ENCODE assay signal across 30 mouse cellular contexts in genomic region chr12:98213791-98214190, GRCm38 (mm10). TPM values are rescaled to one million over a fixed set of nuclear protein-coding genes. Genes with fewer than 3 reads are reported as not detected.
"Had no signal": no experiment of that assay in that cellular context is flagged by ENCODE, and none has a peak within 500 bp of the region (broad histone marks: within the 10 kb centered on the region; RNA-seq: fewer than 3 reads in every experiment).

No protein-coding gene starts in this region.

- H3K9me3 ChIP-seq: heart, embryonic 13.5 days; heart, embryonic 15.5 days; hindbrain, embryonic 10.5 days; hindbrain, embryonic 12.5 days; kidney, embryonic 15.5 days; limb, embryonic 13.5 days; limb, embryonic 15.5 days; liver, embryonic 12.5 days had no signal

- H3K9ac ChIP-seq: heart, embryonic 13.5 days; heart, embryonic 15.5 days; hindbrain, embryonic 12.5 days; hindbrain, embryonic 14.5 days; kidney, embryonic 15.5 days; limb, embryonic 13.5 days; limb, embryonic 15.5 days; liver, embryonic 12.5 days had no signal

- H3K27me3 ChIP-seq: heart, embryonic 13.5 days; heart, embryonic 15.5 days; hindbrain, embryonic 12.5 days; kidney, embryonic 15.5 days; limb, embryonic 13.5 days; limb, embryonic 15.5 days; liver, embryonic 12.5 days had no signal

- DNase-seq: gastrocnemius, adult 2 months; gastrocnemius, postnatal 10 days; gastrocnemius, postnatal 25 days; heart, adult 18-20 months; heart, postnatal 14 days; heart, postnatal 36 days; kidney, adult 11 months; kidney, adult 2 months; kidney, adult 9 months; kidney, postnatal 14 days; kidney, postnatal 36 days; layer of hippocampus, adult 9-11 months; layer of hippocampus, postnatal 36 days; left cerebral cortex, postnatal 4 days had no signal

- H3K4me3 ChIP-seq: gastrocnemius, adult 2 months; heart, embryonic 13.5 days; heart, embryonic 15.5 days; hindbrain, embryonic 10.5 days; hindbrain, embryonic 12.5 days; kidney, embryonic 15.5 days; limb, embryonic 13.5 days; limb, embryonic 15.5 days; liver, embryonic 12.5 days had no signal

- ATAC-seq: hindbrain, embryonic 16.5 days; intestine, embryonic 16.5 days; liver, embryonic 12.5 days had no signal

- H3K4me2 ChIP-seq: heart, embryonic 11.5 days; heart, embryonic 13.5 days; heart, embryonic 15.5 days; hindbrain, embryonic 12.5 days; hindbrain, embryonic 14.5 days; kidney, embryonic 15.5 days; limb, embryonic 13.5 days; limb, embryonic 15.5 days; liver, embryonic 12.5 days had no signal

- H3K27ac ChIP-seq: gastrocnemius, adult 2 months; heart, embryonic 13.5 days; heart, embryonic 15.5 days; hindbrain, embryonic 10.5 days; hindbrain, embryonic 12.5 days; hindbrain, embryonic 14.5 days; kidney, embryonic 15.5 days; kidney, postnatal 0 days; limb, embryonic 13.5 days; limb, embryonic 15.5 days; liver, embryonic 12.5 days had no signal

- H3K36me3 ChIP-seq: heart, embryonic 15.5 days; hindbrain, embryonic 12.5 days; limb, embryonic 13.5 days; liver, embryonic 12.5 days had no signal

- H3K4me1 ChIP-seq: limb, embryonic 15.5 days; liver, embryonic 12.5 days had no signal

RNA-seq across cellular contexts. Expression of gene Gpr65, which starts 54.6 kb away (rescaled TPM):
- total RNA-seq: layer of hippocampus, adult 18-20 months; layer of hippocampus, postnatal 36 days; left cerebral cortex, adult 18-20 months; left cerebral cortex, postnatal 25 days had no signal
